Mouse (Mus musculus) R1 (cell line): ENCODE results near the gene 1700001O22Rik.

Experiments
- DNase-seq: peaks from one replicate; pipeline ENCODE4 v3.0.0-alpha.2; 2018; ENCODE audit warnings: low read depth, low spot score

The 1700001O22Rik gene

DNA sequence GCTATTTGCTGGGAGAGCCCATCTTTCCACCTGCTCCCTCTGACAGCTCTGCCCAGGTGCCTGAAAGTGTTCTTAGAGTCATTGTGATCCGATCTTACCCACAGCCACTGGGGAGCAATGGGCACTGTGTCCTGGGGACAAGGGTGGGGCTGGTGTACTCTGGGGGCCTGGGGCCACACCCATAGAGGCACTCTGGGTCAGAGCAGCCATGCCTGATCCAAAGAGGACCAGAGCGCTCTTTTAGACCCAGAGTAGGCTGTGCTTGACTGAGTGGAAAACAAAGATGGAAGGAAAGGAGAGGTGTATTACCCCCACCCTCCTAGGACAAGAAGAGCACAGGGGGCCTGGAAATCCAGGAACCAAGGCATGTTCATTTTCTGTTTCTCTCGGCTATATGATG is at the start of gene 1700001O22Rik:
Gene 1700001O22Rik (minus strand): TSS at position 58 of the 400 bp plus-strand sequence.
- DNase-seq, result no peak

DNA sequence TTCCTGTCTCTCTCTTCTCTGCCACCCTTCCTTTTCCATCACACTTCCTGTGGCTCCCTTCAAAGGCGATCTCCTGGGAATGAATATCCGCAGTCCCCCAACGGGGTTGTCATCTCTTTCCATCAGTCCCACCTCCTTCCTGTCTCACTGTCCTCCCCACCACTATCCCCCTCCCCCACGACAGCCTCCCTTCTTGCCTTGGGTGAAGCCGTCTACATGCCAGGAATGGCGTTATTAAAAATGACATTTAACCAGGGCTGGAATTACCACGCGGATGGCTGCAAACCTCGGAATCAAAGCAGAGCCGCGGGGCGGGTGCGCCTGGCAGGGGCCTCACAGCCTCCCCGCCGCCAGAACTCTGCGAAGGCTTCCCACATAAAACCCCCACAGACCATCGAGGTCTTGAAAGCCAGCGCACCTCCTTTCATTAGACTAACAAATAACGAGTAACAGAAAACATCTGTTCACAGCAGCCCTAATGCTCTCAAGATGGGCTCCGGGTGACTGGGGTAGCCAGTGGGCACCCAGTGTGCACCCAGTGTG is 49.4 kb upstream of the 1700001O22Rik start:
- DNase-seq, result no peak

DNA sequence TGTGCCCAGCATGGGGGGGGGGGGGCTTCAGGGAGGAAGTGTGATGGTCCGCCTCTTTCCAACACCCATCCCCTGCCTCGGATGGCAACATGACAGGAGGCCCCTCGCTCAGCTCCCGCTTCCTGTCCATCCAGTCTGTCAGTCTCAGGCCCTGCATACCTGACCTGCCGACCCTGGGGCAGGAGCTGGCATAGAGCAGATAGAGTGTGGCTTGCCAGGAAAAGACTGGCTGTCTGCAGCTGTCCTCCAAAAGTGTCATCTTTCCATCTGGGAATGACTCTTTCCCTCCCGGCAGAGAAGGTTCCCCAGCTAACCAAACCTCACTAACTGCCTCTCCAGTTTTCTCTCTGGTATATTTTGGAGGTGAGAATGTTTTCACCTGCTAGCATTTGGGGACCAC is 47.1 kb upstream of the 1700001O22Rik start:
- DNase-seq, result no peak

DNA sequence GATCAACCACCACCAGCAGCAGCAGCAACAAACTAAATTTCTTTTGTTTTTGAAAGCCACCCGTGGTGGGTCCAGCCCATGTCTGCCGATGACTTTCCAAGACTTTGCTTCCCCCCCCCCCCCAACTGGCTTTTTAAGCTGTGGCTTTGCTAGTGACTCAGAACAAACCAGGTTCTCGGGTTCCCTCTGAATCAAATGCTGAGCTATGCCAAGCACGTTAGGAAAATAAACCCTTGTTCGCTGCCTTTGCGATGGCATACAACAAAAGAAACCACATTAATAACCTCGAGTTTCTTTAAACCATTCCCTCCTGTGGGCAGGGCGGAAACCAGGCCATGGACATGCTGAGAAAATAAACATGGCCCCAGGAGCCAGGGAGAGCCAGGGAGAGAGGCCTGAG is 44.7 kb upstream of the 1700001O22Rik start:
- no peak for DNase-seq

DNA sequence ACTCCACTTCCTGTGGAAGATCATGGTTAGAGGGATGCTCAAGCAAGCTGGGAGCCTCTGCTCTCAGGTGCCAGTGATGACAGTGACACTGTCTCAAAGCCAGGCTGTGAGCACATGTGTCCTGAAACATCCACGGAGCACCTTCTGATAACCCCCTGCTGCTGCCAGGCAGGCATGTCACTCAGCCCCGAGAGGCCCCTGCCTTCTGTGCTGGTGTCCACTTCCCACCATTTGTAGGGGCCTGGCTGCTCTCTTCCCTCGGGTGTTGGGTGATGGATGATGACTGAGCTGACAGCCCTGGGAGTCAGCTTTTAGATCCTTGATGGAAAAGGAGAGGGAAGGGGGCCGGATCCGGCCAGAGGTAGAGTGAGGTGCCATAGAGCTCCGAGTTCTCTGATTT is 43.3 kb upstream of the 1700001O22Rik start:
- no peak for DNase-seq

DNA sequence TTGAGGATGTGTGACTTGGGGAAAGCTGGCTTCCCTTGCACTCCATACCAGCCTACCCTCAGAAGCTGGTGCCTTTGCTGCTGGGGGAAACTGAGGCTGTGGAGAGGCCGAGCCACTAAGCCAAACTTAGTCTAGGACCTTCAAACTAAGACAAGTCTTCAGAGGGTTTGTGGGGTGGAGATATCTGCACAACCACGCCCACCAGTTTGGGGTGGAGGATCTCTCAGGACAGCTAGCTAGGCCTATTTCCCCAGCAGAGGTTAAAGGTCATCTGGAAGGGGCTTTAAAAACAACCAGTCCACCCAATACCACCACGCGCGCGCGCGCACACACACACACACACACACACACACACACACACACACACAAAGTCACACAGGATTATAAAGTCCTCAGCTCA is 42.8 kb upstream of the 1700001O22Rik start:
- DNase-seq, result peak; percentile 51

DNA sequence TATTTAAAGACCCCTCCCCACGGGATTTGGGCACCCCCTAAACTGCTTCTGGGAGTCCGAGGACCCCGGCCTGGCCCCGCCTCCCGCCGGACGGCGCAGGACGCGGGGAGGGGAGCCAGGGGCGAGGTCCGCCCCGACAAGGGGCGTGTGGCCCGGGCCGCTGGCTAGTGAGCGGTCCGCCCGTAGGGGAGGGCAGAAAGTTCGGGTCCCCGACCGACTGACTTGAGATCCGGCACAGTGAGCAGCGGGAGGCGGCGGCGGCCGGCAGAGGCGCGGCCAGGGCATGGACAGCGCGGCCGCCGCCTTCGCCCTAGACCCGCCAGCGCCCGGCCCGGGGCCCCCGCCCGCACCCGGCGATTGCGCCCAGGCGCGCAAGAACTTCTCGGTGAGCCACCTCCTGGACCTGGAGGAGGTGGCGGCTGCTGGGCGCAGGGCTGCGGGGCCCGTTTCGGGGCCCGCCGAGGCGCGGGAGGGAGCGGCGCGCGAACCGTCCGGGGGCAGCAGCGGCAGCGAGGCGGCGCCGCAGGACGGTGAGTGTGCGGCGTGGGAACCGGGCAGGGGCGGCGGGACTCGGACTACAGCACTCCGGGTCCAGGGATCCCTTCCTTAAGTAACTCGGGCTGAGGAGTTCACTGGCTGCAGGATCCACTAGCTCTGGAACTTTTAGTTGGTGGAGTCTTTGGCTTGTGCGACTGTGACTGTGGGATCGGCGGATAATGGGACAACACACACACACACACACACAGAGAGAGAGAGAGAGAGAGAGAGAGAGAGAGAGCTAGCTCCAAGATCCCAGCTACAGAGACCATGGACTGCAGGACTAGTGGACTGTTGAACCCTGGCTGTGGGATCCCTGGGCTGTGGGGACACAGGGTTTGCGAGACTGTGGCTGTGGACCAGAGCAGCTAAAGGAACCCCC is 42.0 kb upstream of the 1700001O22Rik start:
- DNase-seq, result peak; percentile 37

DNA sequence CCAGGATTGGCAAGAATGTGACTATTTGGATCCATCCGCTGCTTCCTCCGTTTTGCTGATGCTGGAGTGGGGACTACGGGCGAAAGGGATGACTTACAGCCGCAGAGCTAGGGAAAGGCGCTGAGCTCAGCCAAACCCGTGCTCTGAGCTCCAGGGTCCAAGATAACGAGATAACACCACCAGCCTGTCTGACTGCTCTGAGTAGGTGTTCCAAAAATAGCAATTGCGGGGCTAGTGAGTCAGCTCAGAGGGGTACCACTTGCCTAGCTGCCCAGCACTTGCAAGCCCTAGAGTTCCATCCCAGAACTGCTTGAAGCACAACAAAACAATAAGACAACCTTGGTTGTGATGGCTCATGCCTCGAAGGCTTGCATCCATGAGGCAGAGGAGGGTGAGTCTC is 39.2 kb upstream of the 1700001O22Rik start:
- DNase-seq, result no peak

DNA sequence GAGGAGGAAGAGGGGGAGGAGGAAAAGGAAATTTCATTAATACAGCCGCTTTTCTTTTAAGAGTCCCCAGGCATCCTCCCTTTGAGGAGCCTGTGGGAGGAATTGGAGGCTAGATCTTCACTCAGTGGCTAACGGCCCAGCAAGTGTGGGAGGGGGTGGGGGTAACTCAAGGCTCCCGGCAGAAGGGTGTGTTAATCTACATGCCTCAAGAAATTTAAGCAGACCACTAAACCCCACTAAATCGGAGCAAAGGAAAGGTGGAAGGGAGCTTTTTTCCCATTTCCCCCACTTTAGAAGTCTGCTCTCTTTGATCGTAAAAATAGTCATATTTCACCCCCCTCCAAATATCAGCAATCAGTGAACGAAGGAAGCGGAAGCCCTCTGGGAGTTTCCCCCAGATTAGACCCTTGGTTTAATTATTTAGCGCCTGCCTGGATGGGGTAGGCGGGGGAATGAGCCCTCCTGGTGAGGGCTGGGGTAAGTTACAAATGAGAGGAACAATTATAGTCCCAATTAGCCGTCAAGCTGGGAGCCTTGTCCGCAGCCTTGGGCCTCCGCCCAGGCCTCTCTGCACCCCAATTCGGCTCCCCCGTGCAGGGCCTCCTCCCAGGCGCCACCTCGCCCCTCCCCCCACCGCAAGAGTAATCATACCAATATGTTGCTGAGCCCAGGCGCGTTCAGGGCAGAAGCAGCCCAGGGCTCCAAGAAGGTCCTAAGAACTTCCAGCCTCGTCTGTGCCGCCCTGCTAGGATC is 33.0 kb upstream of the 1700001O22Rik start:
- no peak for DNase-seq

DNA sequence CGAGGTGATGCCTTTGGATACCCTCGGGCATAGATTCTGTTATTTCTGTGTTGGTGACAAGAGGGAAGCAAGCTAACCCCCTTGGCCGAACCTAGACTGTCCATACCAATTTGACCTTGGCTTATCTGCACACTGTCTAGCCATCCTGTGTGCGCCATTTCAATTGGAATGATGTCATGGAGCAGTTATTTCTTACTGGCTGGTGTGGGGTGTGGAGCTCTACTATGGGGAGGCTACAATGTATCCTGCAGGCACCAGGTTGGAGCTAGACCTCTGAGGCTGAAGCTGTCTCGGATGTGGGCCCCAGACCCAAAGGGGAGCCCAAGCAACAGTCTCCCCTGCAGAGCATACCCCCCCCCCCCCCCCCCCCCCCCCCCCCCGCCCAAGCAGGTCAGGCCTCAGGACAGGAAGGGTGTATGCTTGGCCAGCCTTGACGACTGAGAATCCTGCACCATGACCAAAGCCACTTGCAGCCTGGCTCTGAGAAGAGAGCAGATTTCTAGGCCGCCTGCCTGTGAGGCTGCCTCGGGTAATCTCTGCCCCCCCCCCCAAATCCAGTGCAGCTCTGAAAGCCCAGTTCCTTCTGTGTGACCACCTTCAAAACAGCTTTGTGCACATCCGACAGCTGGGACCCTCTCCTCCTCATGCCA is 31.0 kb upstream of the 1700001O22Rik start, which contains the start of gene Prrx2:
Gene Prrx2 (plus strand): TSS at position 600 of the 650 bp plus-strand sequence.
- peak; percentile 48 for DNase-seq

DNA sequence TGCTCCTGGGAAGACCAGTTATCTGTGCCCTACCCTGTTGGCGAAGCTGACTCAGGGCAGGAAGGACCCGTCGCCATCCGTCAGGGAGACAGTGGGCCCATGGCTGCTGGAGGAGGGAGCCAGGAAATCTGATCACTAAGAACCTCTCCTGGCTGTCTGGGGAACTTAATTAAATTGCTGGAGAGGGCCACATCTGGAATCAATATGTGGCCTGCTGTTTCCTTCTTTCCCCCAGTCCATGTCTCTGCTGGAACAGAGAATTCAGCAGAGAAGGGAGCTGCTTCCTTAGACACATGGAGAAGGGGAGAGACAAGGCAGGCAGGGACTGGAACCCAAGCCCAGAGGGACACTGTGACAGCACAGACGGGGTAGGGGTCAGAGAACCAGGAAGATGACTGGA is 30.2 kb upstream of the 1700001O22Rik start:
- DNase-seq, result no peak

DNA sequence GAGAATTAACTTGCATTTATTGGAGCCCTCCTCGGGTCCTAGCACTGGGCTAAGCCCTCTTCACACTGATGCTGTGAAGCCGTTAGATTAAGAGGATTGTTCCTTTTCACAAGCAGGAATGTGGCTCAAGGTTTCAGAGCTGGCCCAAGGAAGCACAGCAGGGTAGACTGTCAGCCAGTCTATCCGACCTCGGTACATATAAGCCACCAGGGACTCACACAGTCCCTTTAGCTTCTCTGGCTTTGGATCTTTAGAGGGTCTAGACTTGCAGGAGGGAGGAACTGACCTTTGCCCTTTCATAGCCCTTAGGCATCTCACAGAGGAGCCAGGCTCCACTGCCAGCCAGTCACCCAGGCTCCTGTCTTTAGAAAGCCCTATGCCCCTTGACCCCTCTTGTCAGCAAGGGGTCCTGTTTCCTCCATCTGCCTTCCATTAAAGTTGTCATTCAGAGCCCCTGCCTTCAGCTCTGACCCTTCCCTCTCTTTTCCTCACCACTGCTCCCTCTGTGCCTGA is 26.9 kb upstream of the 1700001O22Rik start, which contains the start of gene Asb6:
Gene Asb6 (minus strand): TSS at position 51 of the 513 bp plus-strand sequence.
- DNase-seq, result no peak

DNA sequence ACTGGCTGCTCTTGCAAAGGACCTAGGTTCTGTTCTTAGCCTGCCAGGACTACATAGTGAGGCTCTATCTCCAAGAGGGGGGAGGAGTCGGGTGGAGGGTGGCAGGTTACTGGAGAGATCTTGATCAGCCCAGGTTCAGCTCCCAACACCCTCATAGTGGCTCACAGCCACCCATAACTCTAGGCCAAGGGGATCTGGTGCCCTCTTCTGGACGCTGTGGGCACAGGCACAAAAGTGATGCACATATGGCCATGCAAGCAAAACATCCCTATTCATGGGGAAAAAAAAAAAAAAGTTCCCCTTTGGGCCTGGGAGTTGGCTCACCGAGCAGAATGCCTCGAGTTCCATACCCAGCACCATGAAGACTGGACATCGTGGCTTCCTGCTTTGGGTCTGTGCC is 25.9 kb upstream of the 1700001O22Rik start:
- DNase-seq, result peak; percentile 88

DNA sequence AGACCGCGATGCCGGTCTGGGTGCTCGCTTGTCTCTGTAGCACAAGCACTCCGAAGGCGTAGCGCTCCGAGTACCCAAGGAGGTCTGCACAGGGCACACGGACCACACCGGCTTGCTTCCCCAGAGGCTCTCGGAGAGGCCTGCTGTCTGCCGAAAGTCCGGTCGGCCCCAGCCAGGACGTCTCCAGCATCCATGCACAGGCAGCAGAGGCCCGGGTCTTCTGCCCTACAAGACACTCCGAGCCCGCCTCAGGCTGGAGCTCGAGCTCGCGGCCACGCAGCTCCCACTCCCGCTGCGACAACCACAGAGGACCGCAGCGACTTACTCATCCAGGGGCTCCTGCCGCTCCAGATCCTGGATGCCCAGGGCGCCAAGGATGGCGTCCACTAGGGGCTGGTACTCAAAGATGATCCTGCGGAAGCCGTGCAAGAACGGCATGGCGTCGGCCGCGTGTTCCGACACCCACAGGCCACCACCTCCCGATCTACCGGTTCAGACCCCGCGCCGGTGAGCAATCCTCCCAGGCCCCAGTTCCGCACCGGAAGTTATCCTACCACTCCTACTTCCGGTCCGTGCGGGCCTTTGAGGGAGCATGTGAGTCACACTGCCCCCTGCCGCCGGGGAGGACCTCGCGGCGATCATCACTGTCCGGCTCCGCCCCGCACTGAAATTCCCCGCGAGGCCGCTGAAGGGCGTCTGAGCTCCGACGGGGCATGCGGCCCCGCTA is 24.5 kb upstream of the 1700001O22Rik start:
- peak; percentile 95 for DNase-seq

DNA sequence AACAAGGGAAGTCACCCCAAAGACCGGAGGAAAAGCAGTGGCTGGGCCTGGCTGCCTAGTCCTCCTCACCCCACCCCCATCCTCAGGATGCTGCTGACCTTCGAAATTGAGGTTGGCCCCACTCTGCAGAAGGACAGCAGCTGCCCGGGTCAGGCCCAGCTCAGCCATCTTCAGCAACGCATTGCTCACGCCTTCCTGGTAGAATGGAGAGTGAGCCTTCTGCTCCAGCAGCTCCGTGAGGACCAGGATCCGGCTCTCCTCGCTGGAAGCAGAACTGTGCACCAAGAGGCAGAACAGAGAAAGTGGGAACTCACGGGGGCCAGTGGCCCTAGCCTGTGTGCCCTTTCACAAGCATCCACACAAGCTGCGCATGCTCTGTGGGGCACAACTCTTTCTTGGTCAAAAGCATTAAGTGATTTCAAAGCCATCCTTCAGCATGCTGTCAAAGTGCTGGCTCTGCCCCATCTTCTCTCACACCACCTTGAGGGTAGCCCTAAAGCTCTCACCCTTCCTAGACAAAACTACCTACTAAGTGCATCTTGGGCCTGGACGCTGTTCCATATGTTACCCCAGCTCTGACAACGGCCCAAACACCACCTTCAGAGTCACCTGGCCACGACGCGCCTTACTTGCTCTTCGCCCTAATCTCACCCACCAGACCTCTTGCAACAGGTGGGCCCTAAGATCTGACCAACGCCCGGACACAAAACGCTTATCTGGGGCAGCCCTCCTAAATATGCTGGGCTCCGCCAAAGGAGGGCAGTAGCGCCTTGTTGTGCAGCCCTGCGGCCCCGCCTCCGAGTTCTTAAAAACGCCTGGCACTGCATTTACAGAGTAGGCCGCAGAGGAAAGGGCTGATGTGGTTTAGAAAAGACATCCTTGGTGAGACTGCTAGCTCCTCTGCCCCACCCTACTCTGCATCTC is 23.6 kb upstream of the 1700001O22Rik start:
- peak; percentile 85 for DNase-seq

DNA sequence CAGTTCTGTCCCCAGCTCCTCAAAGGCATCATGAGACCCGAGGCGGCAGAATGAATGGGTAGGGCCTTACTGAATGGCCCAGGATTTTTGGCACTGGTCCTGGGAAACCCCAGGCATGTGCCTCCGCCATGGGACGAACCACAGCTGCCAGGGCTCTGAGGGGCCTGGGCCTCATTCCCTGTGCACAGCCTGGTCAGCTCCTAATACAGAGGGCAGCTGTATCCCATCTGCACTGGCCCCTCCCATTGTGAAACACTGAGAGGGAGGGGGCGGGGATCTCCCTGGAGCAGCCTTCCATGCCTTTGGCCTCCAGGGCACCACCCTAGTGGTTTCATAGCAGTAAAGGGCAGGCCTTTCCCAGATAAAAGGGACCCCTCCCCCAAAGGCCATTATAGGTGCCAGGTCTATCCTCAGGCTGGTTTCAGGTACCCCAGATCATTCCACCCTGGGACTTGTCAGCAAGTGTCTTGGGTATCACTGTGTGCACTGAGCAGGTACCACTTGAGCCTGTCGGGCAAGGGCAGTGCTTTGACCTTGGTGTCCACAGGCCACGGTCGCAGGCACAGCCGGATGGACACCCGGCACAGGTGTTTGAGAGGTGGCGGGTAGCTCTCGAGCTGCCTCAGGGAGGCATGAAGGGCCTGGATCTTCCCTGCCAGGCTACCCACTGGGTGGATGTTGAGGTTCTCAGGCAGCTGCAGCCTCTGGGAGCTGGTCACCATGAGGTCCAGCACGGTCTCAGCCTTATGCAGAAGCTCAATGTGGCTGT is 20.1 kb upstream of the 1700001O22Rik start:
- peak; percentile 61 for DNase-seq

DNA sequence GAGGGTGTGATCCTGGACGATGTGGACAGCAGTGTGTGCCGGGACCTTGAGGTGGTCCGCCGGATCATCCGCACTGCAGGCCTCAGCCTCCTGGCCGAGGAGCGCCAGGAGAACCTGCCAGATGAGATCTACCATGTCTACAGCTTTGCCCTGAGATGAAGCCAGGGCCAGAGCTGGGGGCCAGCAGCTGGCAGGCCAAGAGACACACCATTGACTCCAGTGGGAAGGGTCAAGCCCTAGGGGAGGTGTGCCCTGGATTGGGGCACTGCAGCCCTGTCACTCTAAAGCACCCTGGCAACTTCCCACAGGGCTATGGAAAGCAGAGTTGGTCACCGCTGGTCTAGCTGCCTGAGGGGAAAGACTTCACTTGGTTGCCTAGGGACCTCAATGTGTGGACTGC is 19.0 kb upstream of the 1700001O22Rik start:
- DNase-seq, result no peak

DNA sequence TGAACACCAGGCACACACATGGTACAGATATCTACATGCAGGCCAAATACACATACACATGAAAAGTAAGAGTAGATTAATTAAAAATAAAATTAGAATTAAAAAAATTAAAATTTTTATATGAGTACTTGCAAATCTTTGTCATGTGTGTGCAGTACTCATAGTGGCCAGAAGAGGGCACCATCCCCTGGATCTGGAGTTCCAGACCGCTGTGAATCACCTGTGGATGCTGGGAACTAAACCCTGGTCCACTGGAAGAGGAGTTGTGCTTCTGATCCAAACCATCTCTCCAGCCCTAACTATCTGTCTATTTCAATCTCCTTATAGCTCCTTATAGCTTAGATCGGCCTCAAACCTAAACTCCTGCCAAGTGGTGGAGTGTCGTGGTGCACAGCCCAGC is 17.6 kb upstream of the 1700001O22Rik start:
- peak; percentile 66 for DNase-seq

DNA sequence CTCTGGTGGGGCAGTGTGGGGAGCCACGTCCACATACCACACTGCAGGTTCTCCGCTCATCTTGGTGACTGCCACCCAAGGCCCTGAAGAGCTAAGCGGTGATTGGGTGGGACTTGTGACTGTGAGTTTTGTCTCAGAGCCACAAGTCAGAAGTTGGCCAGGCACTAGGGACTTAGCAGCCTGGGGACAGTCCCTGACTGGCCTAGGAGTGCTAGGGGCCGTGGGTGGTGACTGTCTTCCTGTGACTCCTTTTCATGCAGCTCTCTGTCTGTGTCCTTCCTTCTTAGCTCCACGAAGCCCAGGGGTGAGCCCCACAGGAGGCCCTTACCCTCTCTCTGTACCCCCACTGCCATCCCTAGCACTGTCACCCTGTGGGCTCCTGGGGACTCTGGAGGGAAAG is 16.4 kb upstream of the 1700001O22Rik start:
- no peak for DNase-seq
